In the genomic region with DNA sequence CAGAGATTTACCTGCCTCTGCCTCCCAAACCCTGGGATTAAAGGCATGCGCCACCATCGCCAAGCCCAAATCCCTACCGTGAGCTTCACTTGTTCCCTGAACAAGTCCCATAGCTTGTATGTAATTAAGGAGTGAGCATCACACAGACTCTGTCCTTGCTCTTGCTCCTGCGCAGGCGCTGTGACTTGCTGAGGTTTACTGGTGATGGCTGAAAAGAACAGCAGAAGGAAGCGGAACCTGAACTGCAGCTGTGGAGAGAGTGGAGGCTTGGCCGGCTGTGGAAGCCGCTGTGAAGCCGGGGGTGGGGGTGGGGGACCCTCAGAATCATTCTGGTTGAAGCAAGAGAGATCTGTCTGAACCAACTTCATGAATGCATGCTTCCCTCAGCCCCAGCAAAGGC, we compare ENCODE assay signal across 9 mouse cellular contexts.
"Had no signal": no experiment of that assay in that cellular context is flagged by ENCODE, and none has a peak within 500 bp of the region (broad histone marks: within the 10 kb centered on the region; RNA-seq: fewer than 3 reads in every experiment).

No protein-coding gene starts in this region.

- DNase-seq: liver, postnatal 0 days; lung, adult 2 months; lung, postnatal 14 days; lung, postnatal 36 days; midbrain, embryonic 14.5 days; right cerebral cortex, postnatal 14 days; thymus, adult 2 months; thymus, postnatal 25 days; thymus, postnatal 4 days had no signal
